9 mouse cellular contexts compared by ENCODE assay signal in genomic region chr2:51284781-51285225, GRCm38 (mm10).
DNase-seq lines count a peak whose midpoint lies in the region; ATAC-seq and TF ChIP-seq lines count a peak whose summit lies in the region.
"Had no signal": no experiment of that assay in that cellular context is flagged by ENCODE, and none has a peak within 500 bp of the region (broad histone marks: within the 10 kb centered on the region; RNA-seq: fewer than 3 reads in every experiment).

No protein-coding gene starts in this region.

- peak overlapping the region; percentile 30; the same call in 1 of the 2 replicates for H3K4me2 ChIP-seq in forebrain, embryonic 14.5 days (ENCODE audit: low read length)

- H3K27ac ChIP-seq in bone marrow macrophage, adult 2 months (ENCODE audit: insufficient read depth, low read depth, low read length), result peak overlapping the region; percentile 33; the same call in 1 of the 2 replicates
- H3K27ac ChIP-seq in forebrain, embryonic 14.5 days (ENCODE audit: low read depth, low read length), result 0 out of 2 replicates have a peak overlapping the region, but pooled peaks have one; percentile 14

- H3K9me3 ChIP-seq in forebrain, embryonic 14.5 days (replicated peaks; ENCODE audit: control insufficient read depth, low read length), result no peaks in the 10 kb centered on the region
- H3K9me3 ChIP-seq in megakaryocyte, embryonic 14.5 days, result no peaks in the 10 kb centered on the region

- no peak overlapping the region for H3K9ac ChIP-seq in forebrain, embryonic 14.5 days (ENCODE audit: low read length)

- WGBS in forebrain, embryonic 14.5 days, result 17% methylated on average over 4 of the region's 4 CpGs

- no peaks in the 10 kb centered on the region for H3K27me3 ChIP-seq in forebrain, embryonic 14.5 days (replicated peaks; ENCODE audit: control insufficient read depth, insufficient read depth, low read length)
- H3K27me3 ChIP-seq in megakaryocyte, embryonic 14.5 days (replicated peaks), result no peaks in the 10 kb centered on the region
- H3K27me3 ChIP-seq: Patski had no signal

- H3K36me3 ChIP-seq in forebrain, embryonic 14.5 days (ENCODE audit: control insufficient read depth, insufficient read depth, low read length), result no peaks in the 10 kb centered on the region
- H3K36me3 ChIP-seq in megakaryocyte, embryonic 14.5 days (replicated peaks; ENCODE audit: low read length), result no peaks in the 10 kb centered on the region

- TF ChIP-seq POLR2A in bone marrow macrophage, adult 2 months (IDR thresholded peaks at IDR 0.05; ENCODE audit: borderline replicate concordance, low read depth, low read length), result no peak

- no peak for TF ChIP-seq CTCF in bone marrow macrophage, adult 2 months (IDR thresholded peaks at IDR 0.05; ENCODE audit: low read depth, low read length)

- no peak overlapping the region for H3K4me3 ChIP-seq in bone marrow macrophage, adult 2 months (ENCODE audit: insufficient read depth, low read length)
- H3K4me3 ChIP-seq in forebrain, embryonic 14.5 days (ENCODE audit: low read depth, low read length), result no peak overlapping the region
- H3K4me3 ChIP-seq in megakaryocyte, embryonic 14.5 days (replicated peaks), result peak overlapping the region; percentile 35

- DNase-seq in layer of hippocampus, adult 18-20 months (ENCODE audit: low spot score in 2 of 2), result peak; percentile 2 to 62
- no peak for DNase-seq in layer of hippocampus, postnatal 10 days (ENCODE audit: low spot score in 2 of 2)
- peak; percentile 91 for DNase-seq in forebrain, embryonic 14.5 days (ENCODE audit: low spot score)
- no peak for DNase-seq in spleen, adult 12 weeks (ENCODE audit: low spot score)
- no peak for DNase-seq in heart, adult 18-20 months
- DNase-seq: cerebellum, adult 9-10 months had no signal

- peak; percentile 85 for ATAC-seq in forebrain, embryonic 14.5 days
- ATAC-seq: Patski had no signal

- H3K4me1 ChIP-seq in bone marrow macrophage, adult 2 months (ENCODE audit: control insufficient read depth, insufficient read depth, low read length), result peaks cover 10% of the 10 kb centered on the region
- H3K4me1 ChIP-seq in forebrain, embryonic 14.5 days (ENCODE audit: control insufficient read depth, insufficient read depth, low read length), result peaks cover 4% of the 10 kb centered on the region
- peaks cover 15% of the 10 kb centered on the region for H3K4me1 ChIP-seq in megakaryocyte, embryonic 14.5 days

Comparison
In these comparisons a context has a peak if more than half of its experiments do, and no peak if none do; other contexts are left out.
1. DNase-seq: peak in layer of hippocampus, adult 18-20 months (2 of 2) and forebrain, embryonic 14.5 days (single experiment); none in layer of hippocampus, postnatal 10 days (0 of 2), spleen, adult 12 weeks (single experiment) and heart, adult 18-20 months (0 of 2).